Mouse (Mus musculus) intestine, embryonic 16.5 days (tissue): Measurements from ENCODE around the gene Cd300a. TPM values are rescaled to one million over a fixed set of nuclear protein-coding genes. Genes with fewer than 3 reads are reported as not detected.

Source experiments
- ATAC-seq: fragments of 200-750 bp; cut with Nextera tagmentation; 2 replicates; pipeline ENCODE4 v1.8.0; 2017; ENCODE audit warnings: moderate TSS enrichment, moderate library complexity
- H3K27ac ChIP-seq: fragments of 300-500 bp; sonication (generic); 2 replicates; pipeline ENCODE4 v1.5.1; 2014; ENCODE audit warnings: mild to moderate bottlenecking, low read length
- H3K27me3 ChIP-seq: fragments of 300-500 bp; sonication (generic); replicated peaks from 2 replicates; pipeline ENCODE4 v1.6.1; 2014; ENCODE audit warnings: low read length, control low read depth, mixed read lengths; ENCODE audit not compliant: control insufficient read depth, insufficient read depth
- H3K36me3 ChIP-seq: fragments of 300-500 bp; sonication (generic); 2 replicates; pipeline ENCODE4 v1.6.1; 2014; ENCODE audit warnings: low read length, control low read depth; ENCODE audit not compliant: control insufficient read depth, insufficient read depth
- H3K4me1 ChIP-seq: fragments of 300-500 bp; sonication (generic); 2 replicates; pipeline ENCODE4 v1.6.1; 2014; ENCODE audit warnings: low read length, control low read depth, mixed read lengths; ENCODE audit not compliant: control insufficient read depth, insufficient read depth
- H3K4me2 ChIP-seq: fragments of 300-500 bp; sonication (generic); 2 replicates; pipeline ENCODE4 v1.6.1; 2014; ENCODE audit warnings: low read depth, low read length, control low read depth
- H3K4me3 ChIP-seq: fragments of 300-500 bp; sonication (generic); 2 replicates; pipeline ENCODE4 v1.5.1; 2014; ENCODE audit warnings: mild to moderate bottlenecking, low read length
- H3K9ac ChIP-seq: fragments of 300-500 bp; sonication (generic); 2 replicates; pipeline ENCODE4 v1.6.1; 2014; ENCODE audit warnings: low read depth, low read length
- H3K9me3 ChIP-seq: fragments of 300-500 bp; sonication (generic); 2 replicates; pipeline ENCODE4 v1.6.1; 2016; ENCODE audit warnings: low read length, control low read depth; ENCODE audit not compliant: control insufficient read depth
- WGBS: fragments of 180-500 bp; shearing (Covaris S2); extraction: QIAGEN DNeasy Blood & Tissue Kit; methylation state at CpG from one replicate; pipeline ENCODE4 v1.1.7; 2014; 5-methylcytosine and 5-hydroxymethylcytosine counted together
- polyA plus RNA-seq: library from polyadenylated mRNA; unstranded; fragments of >200 nt; fragmentation: Nextera tagmentation; extraction: Ambion mirVana; gene quantifications from 2 replicates; pipeline ENCODE4 v1.2.1, GENCODE M21; 2015

Gene Cd300a
- polyA plus RNA-seq, 1 experiment from 2014 or later, result 2.6 TPM

GRCm38 (mm10) chr11:114922439-114922838 lies 32.6 kb downstream of the Cd300a start:
- Histone ChIP-seq H3K9me3 (no peaks in the 10 kb centered on the region), H3K4me3 (no peak overlapping the region), H3K36me3 (no peaks in the 10 kb centered on the region), H3K4me1 (no peaks in the 10 kb centered on the region), H3K27me3 (no peaks in the 10 kb centered on the region), H3K9ac (no peak overlapping the region), H3K4me2 (no peak overlapping the region), H3K27ac (no peak overlapping the region)
- 80% methylated on average over 4 of the region's 4 CpGs for WGBS
- no peak for ATAC-seq

- 69% methylated on average over 4 of the region's 4 CpGs for WGBS
- Histone ChIP-seq H3K36me3 (no peaks in the 10 kb centered on the region), H3K27ac (no peak overlapping the region), H3K4me3 (no peak overlapping the region), H3K9me3 (no peaks in the 10 kb centered on the region), H3K9ac (no peak overlapping the region), H3K4me2 (no peak overlapping the region), H3K4me1 (no peaks in the 10 kb centered on the region), H3K27me3 (no peaks in the 10 kb centered on the region)
- ATAC-seq, result no peak
Observed at GRCm38 (mm10) chr11:114923961-114924360, 34.1 kb downstream of the Cd300a start.

GRCm38 (mm10) chr11:114929581-114929980 lies 39.7 kb downstream of the Cd300a start:
- no peak for ATAC-seq
- H3K4me2 ChIP-seq, result no peak overlapping the region
- H3K27ac ChIP-seq, result no peak overlapping the region

GRCm38 (mm10) chr11:114931041-114931440 lies 41.2 kb downstream of the Cd300a start:
- 82% methylated on average over 5 of the region's 5 CpGs for WGBS
- Histone ChIP-seq H3K4me3 (no peak overlapping the region), H3K9ac (no peak overlapping the region), H3K9me3 (no peaks in the 10 kb centered on the region), H3K36me3 (no peaks in the 10 kb centered on the region), H3K27ac (no peak overlapping the region), H3K4me1 (no peaks in the 10 kb centered on the region), H3K4me2 (no peak overlapping the region), H3K27me3 (no peaks in the 10 kb centered on the region)
- ATAC-seq, result no peak

More at GRCm38 (mm10) chr11:114929581-114929980, 39.7 kb downstream of the Cd300a start:
- H3K27me3 ChIP-seq, result no peaks in the 10 kb centered on the region
- no peaks in the 10 kb centered on the region for H3K9me3 ChIP-seq
- WGBS, result 80% methylated on average over 2 of the region's 2 CpGs
- no peak overlapping the region for H3K9ac ChIP-seq
- H3K4me1 ChIP-seq, result no peaks in the 10 kb centered on the region
- H3K4me3 ChIP-seq, result no peak overlapping the region
- no peaks in the 10 kb centered on the region for H3K36me3 ChIP-seq

GRCm38 (mm10) chr11:114933591-114933990 lies 43.8 kb downstream of the Cd300a start:
- WGBS, result 65% methylated on average over 4 of the region's 4 CpGs
- ATAC-seq, result no peak
- Histone ChIP-seq H3K4me2 (no peak overlapping the region), H3K9ac (no peak overlapping the region), H3K36me3 (no peaks in the 10 kb centered on the region), H3K9me3 (no peaks in the 10 kb centered on the region), H3K27ac (no peak overlapping the region), H3K27me3 (no peaks in the 10 kb centered on the region), H3K4me1 (no peaks in the 10 kb centered on the region), H3K4me3 (no peak overlapping the region)

- ATAC-seq, result no peak
- Histone ChIP-seq H3K36me3 (no peaks in the 10 kb centered on the region), H3K4me1 (no peaks in the 10 kb centered on the region), H3K4me3 (no peak within 1 kb of the TSS), H3K4me2 (no peak within 1 kb of the TSS), H3K27ac (no peak within 1 kb of the TSS), H3K9ac (no peak within 1 kb of the TSS), H3K9me3 (no peaks in the 10 kb centered on the region), H3K27me3 (no peaks in the 10 kb centered on the region)
- 37% methylated on average over 6 of the region's 6 CpGs for WGBS
Observed at GRCm38 (mm10) chr11:114934144-114934543, 44.3 kb downstream of the Cd300a start, which contains the start of gene Cd300lb. Gene Cd300lb (minus strand): TSS chr11:114934386.

Other genes starting within 250 kb of the Cd300a start
- gene Rpl38, start 221.5 kb upstream of the Cd300a start, polyA plus RNA-seq, result 894 and 926 TPM in 2 replicates
- gene Ttyh2, start 214.6 kb upstream of the Cd300a start, polyA plus RNA-seq, result 39.1 and 48.3 TPM in 2 replicates
- 0.39 and 0.50 TPM in 2 replicates for gene Dnaic2, start 162.6 kb upstream of the Cd300a start, polyA plus RNA-seq
- 0.15 and 0.51 TPM in 2 replicates for gene Kif19a, start 124.7 kb upstream of the Cd300a start, polyA plus RNA-seq
- gene Btbd17, start 94.1 kb upstream of the Cd300a start, polyA plus RNA-seq, result 0.71 and 0.87 TPM in 2 replicates
- gene Gpr142, start 91.1 kb upstream of the Cd300a start, polyA plus RNA-seq, result 0.20 and 0.43 TPM in 2 replicates
- gene Gprc5c, start 38.9 kb upstream of the Cd300a start, polyA plus RNA-seq, result 10.5 and 10.9 TPM in 2 replicates
- 0.23 and 0.33 TPM in 2 replicates for gene Cd300lb, start 44.3 kb downstream of the Cd300a start, polyA plus RNA-seq
- not detected in 2 replicates for gene Cd300c, start 79.1 kb downstream of the Cd300a start, polyA plus RNA-seq
- 0.16 and 0.22 TPM in 2 replicates for gene Cd300ld, start 99.9 kb downstream of the Cd300a start, polyA plus RNA-seq
- gene Cd300c2, start 111.8 kb downstream of the Cd300a start, polyA plus RNA-seq, result 2.2 and 3.5 TPM in 2 replicates
- gene Cd300ld2, start 126.2 kb downstream of the Cd300a start, polyA plus RNA-seq, result not detected in 2 replicates
- not detected in 2 replicates for gene Cd300ld4, start 137.0 kb downstream of the Cd300a start, polyA plus RNA-seq
- gene Cd300ld5, start 147.7 kb downstream of the Cd300a start, polyA plus RNA-seq, result not detected in 2 replicates
- not detected in 2 replicates for gene Cd300ld3, start 158.4 kb downstream of the Cd300a start, polyA plus RNA-seq
- 0.12 and 0.42 TPM in 2 replicates for gene Cd300e, start 172.1 kb downstream of the Cd300a start, polyA plus RNA-seq
- gene Rab37, start 201.4 kb downstream of the Cd300a start, polyA plus RNA-seq, result 4.0 and 4.2 TPM in 2 replicates
- gene Cd300lf, start 244.0 kb downstream of the Cd300a start, polyA plus RNA-seq, result 1.2 and 1.6 TPM in 2 replicates